ENCODE assay signal across 35 mouse cellular contexts in genomic region chr9:32431061-32431460, GRCm38 (mm10). TPM values are rescaled to one million over a fixed set of nuclear protein-coding genes. Genes with fewer than 3 reads are reported as not detected.
DNase-seq lines count a peak whose midpoint lies in the region; ATAC-seq and TF ChIP-seq lines count a peak whose summit lies in the region.
"Had no signal": no experiment of that assay in that cellular context is flagged by ENCODE, and none has a peak within 500 bp of the region (broad histone marks: within the 10 kb centered on the region; RNA-seq: fewer than 3 reads in every experiment).

No protein-coding gene starts in this region.

- 68% methylated on average over 3 of the region's 3 CpGs for WGBS in kidney, embryonic 16.5 days
- 71% methylated on average over 3 of the region's 3 CpGs for WGBS in kidney, postnatal 0 days

- DNase-seq in adrenal gland, adult 8-10 months: peak; percentile 12
- no peak for DNase-seq in adrenal gland, postnatal 14 days
- DNase-seq in kidney, adult 8-10 months: no peak
- DNase-seq in kidney, postnatal 0 days (ENCODE audit: low spot score): peak; percentile 66
- peak; percentile 36 to 53 for DNase-seq in kidney, postnatal 36 days
- no peak for DNase-seq in left cerebral cortex, adult 8-10 months (ENCODE audit: low spot score in 2 of 2)
- DNase-seq: cerebellum, adult 8-10 months; cerebellum, postnatal 25 days; forebrain, postnatal 0 days; heart, adult 2 months; heart, postnatal 10 days; left cerebral cortex, postnatal 4 days; liver; right cerebral cortex, postnatal 4 days had no signal

- H3K27ac ChIP-seq in kidney, embryonic 16.5 days (ENCODE audit: low read length): peak overlapping the region; percentile 47; the same call in 1 of the 2 replicates
- 0 out of 2 replicates have a peak overlapping the region, but pooled peaks have one; percentile 16 for H3K27ac ChIP-seq in kidney, postnatal 0 days
- H3K27ac ChIP-seq: embryonic facial prominence, embryonic 10.5 days; embryonic facial prominence, embryonic 15.5 days; forebrain, embryonic 12.5 days; heart, adult 2 months; heart, embryonic 13.5 days; hindbrain, embryonic 14.5 days; liver, embryonic 15.5 days; lung, embryonic 15.5 days; midbrain, embryonic 10.5 days; neural tube, embryonic 13.5 days had no signal

- 0 out of 2 replicates have a peak, but pooled peaks cover 2% of the 10 kb centered on the region for H3K36me3 ChIP-seq in kidney, embryonic 16.5 days (ENCODE audit: insufficient read depth, low read length)
- 0 out of 2 replicates have a peak, but pooled peaks cover 10% of the 10 kb centered on the region for H3K36me3 ChIP-seq in kidney, postnatal 0 days (ENCODE audit: insufficient read depth, low read length)
- H3K36me3 ChIP-seq: forebrain, embryonic 12.5 days; liver, embryonic 15.5 days; lung, embryonic 15.5 days; midbrain, embryonic 10.5 days; neural tube, embryonic 13.5 days had no signal

- no peaks in the 10 kb centered on the region for H3K27me3 ChIP-seq in kidney, embryonic 16.5 days (ENCODE audit: insufficient read depth, low read length)
- H3K27me3 ChIP-seq in kidney, postnatal 0 days (ENCODE audit: insufficient read depth, low read length): no peaks in the 10 kb centered on the region
- H3K27me3 ChIP-seq: embryonic facial prominence, embryonic 15.5 days; forebrain, embryonic 12.5 days; heart, embryonic 13.5 days; liver, embryonic 15.5 days; lung, embryonic 15.5 days; neural tube, embryonic 13.5 days had no signal

- no peak overlapping the region for H3K9ac ChIP-seq in kidney, embryonic 16.5 days (replicated peaks; ENCODE audit: low read length)
- H3K9ac ChIP-seq in kidney, postnatal 0 days (ENCODE audit: low read depth, low read length): no peak overlapping the region
- H3K9ac ChIP-seq: embryonic facial prominence, embryonic 15.5 days; forebrain, embryonic 12.5 days; forebrain, postnatal 0 days; heart, embryonic 13.5 days; hindbrain, embryonic 14.5 days; liver, embryonic 15.5 days; lung, embryonic 15.5 days; neural tube, embryonic 13.5 days had no signal

- TF ChIP-seq CTCF in kidney, postnatal 0 days (IDR thresholded peaks at IDR 0.05; ENCODE audit: low read depth): no peak

- no peak for ATAC-seq in kidney, embryonic 16.5 days (ENCODE audit: low FRiP score, low TSS enrichment)
- ATAC-seq in kidney, postnatal 0 days (replicated peaks; ENCODE audit: low FRiP score, low read depth): no peak; the same call in 1 of the 2 replicates
- ATAC-seq: forebrain, postnatal 0 days; intestine, postnatal 0 days had no signal

- no peaks in the 10 kb centered on the region for H3K9me3 ChIP-seq in kidney, embryonic 16.5 days (ENCODE audit: low read length)
- no peaks in the 10 kb centered on the region for H3K9me3 ChIP-seq in kidney, postnatal 0 days (replicated peaks; ENCODE audit: low read length)
- H3K9me3 ChIP-seq: embryonic facial prominence, embryonic 10.5 days; embryonic facial prominence, embryonic 15.5 days; forebrain, embryonic 12.5 days; heart, embryonic 13.5 days; liver, embryonic 15.5 days; lung, embryonic 15.5 days; midbrain, embryonic 10.5 days; neural tube, embryonic 13.5 days had no signal

- H3K4me3 ChIP-seq in kidney, embryonic 16.5 days (ENCODE audit: low read length): no peak overlapping the region
- no peak overlapping the region for H3K4me3 ChIP-seq in kidney, postnatal 0 days (replicated peaks; ENCODE audit: low read depth, low read length)
- H3K4me3 ChIP-seq: embryonic facial prominence, embryonic 10.5 days; embryonic facial prominence, embryonic 15.5 days; forebrain, embryonic 12.5 days; heart, adult 2 months; heart, embryonic 13.5 days; liver, embryonic 15.5 days; lung, embryonic 15.5 days; midbrain, embryonic 10.5 days; myocyte; neural tube, embryonic 13.5 days had no signal

- H3K4me1 ChIP-seq in kidney, embryonic 16.5 days (ENCODE audit: insufficient read depth, low read length): peaks cover 4% of the 10 kb centered on the region; the same call in 1 of the 2 replicates
- no peaks in the 10 kb centered on the region for H3K4me1 ChIP-seq in kidney, postnatal 0 days (replicated peaks; ENCODE audit: insufficient read depth, low read length)
- H3K4me1 ChIP-seq: liver, embryonic 15.5 days; neural tube, embryonic 13.5 days had no signal

- no peak overlapping the region for H3K4me2 ChIP-seq in kidney, embryonic 16.5 days (replicated peaks; ENCODE audit: low read depth, low read length)
- no peak overlapping the region for H3K4me2 ChIP-seq in kidney, postnatal 0 days (ENCODE audit: low read length)
- H3K4me2 ChIP-seq: embryonic facial prominence, embryonic 15.5 days; forebrain, embryonic 12.5 days; heart, embryonic 13.5 days; hindbrain, embryonic 14.5 days; liver, embryonic 15.5 days; lung, embryonic 15.5 days; neural tube, embryonic 13.5 days had no signal

RNA-seq across cellular contexts. Expression of gene Kcnj1, which starts 58.8 kb away (rescaled TPM):
- not detected for total RNA-seq in adrenal gland, adult 8-10 months (2022)
- total RNA-seq in adrenal gland, postnatal 14 days (2021): not detected in 2 replicates
- 18.8 and 19.2 TPM in 2 replicates for polyA plus RNA-seq in kidney, embryonic 16.5 days (2015; fragmentation: Nextera tagmentation; extraction: Ambion mirVana)
- polyA plus RNA-seq in kidney, postnatal 0 days (2015; fragmentation: Nextera tagmentation; extraction: Ambion mirVana): 35.9 and 38.7 TPM in 2 replicates
- not detected for total RNA-seq in left cerebral cortex, adult 8-10 months (2022)
- total RNA-seq: forebrain, postnatal 0 days; gastrocnemius, adult 8-10 months; gastrocnemius, postnatal 4 days; heart, adult 2 months; heart, postnatal 10 days; hematopoietic stem cell, adult 5-6 weeks; layer of hippocampus, adult 8-10 months; layer of hippocampus, postnatal 25 days; left cerebral cortex, postnatal 4 days; megakaryocyte progenitor cell, adult 5-6 weeks; MEL; midbrain, postnatal 0 days had no signal
- polyA plus RNA-seq: embryonic facial prominence, embryonic 10.5 days; forebrain, embryonic 12.5 days; forebrain, postnatal 0 days; heart, adult 2 months; heart, embryonic 13.5 days; intestine, postnatal 0 days; liver, embryonic 15.5 days; lung, embryonic 15.5 days; midbrain, embryonic 10.5 days; midbrain, postnatal 0 days; myocyte; neural tube, embryonic 13.5 days; thymus, postnatal 0 days had no signal

Comparison
In these comparisons a context has a peak if more than half of its experiments do, and no peak if none do; other contexts are left out.
1. DNase-seq: peak in adrenal gland, adult 8-10 months (single experiment), kidney, postnatal 0 days (single experiment) and kidney, postnatal 36 days (2 of 2); none in adrenal gland, postnatal 14 days (single experiment), kidney, adult 8-10 months (0 of 2) and left cerebral cortex, adult 8-10 months (0 of 2).